Mouse (Mus musculus) cerebellum, postnatal 4 days (tissue): ENCODE results near the gene Klhl7.

Source experiments
- DNase-seq, 2 experiments: peaks; one replicate each; pipeline ENCODE4 v3.0.0; 2022; ENCODE audit warnings: low spot score in 2 of 2, mixed read lengths in 1 of 2

Gene Klhl7

GRCm38 (mm10) chr5:24100106-24100809, at the start of gene Klhl7:
Klhl7 (plus strand) TSS chr5:24100605.
- DNase-seq, result peak; percentile 73 to 89

DNA sequence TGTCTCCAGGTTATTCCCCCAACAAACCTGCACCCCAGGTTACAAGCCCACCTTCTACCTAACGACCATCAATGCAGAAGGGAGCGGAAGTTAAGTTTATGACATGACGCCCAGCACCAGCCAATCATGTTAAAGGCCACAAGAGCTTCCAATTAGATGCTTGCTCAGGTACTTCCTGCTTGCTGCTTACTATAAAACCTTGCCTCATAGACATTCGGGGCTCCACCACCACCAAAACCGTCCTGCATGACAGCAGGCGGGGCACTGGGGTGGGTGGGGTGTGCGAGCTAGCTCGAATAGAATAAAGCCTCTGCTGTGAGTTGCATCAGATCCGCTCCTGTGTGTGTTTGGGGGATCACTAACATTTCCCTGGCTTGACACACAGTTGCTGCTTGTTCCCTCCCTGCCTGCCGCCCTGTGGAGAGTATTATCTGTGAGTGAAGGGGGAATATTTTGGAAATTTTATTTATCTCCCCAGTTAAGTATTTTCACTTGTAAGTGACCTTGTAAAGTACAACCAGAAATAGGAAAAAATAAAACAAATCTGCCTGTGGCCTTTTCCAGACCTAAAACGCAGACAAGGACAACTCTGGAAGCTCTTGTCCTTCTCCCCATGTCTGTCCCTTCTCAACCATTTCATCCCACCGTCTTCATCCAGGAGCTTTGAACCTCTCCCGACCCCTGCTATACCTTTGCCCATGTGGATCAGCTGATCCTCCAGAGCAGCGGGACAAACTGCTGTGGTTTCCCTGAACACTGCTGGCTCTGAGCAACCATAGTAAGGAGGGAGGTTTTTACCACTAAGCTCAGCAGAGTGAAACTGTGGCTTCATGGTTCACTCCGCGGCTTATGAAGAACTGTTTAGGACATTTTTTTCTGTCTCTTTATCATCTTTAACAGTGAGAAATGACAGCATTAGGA, 48.4 kb upstream of the Klhl7 start:
- no peak for DNase-seq

DNA sequence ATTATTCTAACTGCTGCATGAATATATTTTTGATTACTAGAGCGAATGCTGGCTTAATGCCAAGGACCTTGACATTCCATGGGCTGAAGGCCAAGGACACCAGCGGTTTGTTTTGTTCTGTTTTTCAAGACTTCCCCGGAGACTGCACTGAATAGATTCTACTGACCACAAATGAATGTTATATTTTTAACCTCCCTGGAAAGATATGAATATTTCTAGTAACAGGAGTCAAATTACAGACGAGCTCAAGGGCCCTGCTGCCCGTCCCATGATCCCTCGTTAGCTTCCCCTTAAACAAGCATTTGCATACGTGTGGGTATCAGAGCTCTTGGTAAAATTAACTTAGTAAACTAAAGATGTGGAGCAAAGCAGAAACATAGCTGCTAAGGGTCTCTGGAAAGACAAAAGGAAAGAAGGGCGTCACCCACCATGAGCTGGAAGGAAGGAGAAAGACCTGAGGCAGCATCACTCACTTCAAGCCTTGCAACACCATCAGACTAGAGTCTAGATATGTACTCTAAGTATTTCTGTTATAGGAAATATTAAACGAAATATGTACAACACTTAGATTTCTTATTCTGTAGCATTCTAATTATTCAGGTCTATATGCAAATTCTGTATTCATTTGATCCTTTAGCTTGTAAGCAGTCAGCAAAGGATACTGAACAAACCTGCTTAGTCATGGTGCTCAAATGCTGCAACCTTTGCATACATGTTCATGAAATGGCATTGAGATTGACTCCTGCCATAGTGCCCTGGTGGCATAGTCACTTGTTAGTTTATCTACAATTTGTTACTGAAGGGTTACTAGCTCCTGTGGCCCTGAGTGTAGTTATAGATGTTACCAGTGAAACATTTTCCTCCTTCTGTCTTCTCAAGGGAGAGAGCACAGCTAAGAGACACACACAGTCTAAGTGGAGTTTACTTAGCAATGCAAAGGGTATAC, 46.9 kb upstream of the Klhl7 start:
- no peak for DNase-seq

GRCm38 (mm10) chr5:24054382-24054781, 46.0 kb upstream of the Klhl7 start:
- DNase-seq, result no peak

DNA sequence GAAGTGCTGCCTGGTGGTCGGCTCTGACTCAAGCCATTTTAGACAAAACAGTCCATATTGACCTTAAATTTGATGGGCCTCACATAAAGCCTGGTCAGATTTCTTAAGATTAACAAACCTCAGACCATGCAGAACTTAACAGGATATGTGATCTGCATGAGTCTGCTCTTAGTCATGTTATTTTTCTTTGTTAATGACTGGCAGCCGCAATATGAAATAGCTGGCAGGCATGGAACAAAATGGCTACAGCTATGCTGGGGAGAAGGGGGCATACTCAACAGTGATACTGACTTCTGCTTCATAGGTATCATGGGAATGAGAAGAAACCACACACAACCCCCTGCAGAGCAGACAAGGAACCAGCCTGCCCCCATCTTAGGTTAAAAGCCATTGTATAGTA, 43.5 kb upstream of the Klhl7 start:
- no peak for DNase-seq

- DNase-seq, result no peak
These were observed 42.8 kb upstream of the Klhl7 start for GRCm38 (mm10) chr5:24057592-24057991.

DNA sequence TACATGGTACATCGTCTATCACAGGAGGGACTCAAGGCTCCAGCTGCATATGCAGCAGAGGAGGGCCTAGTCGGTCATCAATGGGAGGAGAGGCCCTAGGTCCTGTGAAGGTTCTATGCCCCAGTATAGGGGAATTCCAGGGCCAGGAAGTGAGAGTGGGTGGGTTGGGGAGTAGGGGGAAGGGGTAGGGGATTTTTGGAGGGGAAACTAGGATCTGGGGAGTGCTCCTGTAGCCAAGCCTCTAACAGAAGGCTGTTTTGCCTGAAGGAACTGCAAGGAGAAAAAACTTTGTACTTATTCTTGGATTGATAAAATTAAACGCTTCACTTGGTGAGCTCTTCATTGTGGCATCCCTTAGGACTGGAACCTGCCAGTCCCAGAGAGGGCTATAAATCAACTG, 39.5 kb upstream of the Klhl7 start:
- no peak for DNase-seq

- DNase-seq, result no peak
These were observed 37.4 kb upstream of the Klhl7 start for GRCm38 (mm10) chr5:24063034-24063433.

- no peak for DNase-seq
These were observed 36.9 kb upstream of the Klhl7 start for GRCm38 (mm10) chr5:24063545-24063944.

DNA sequence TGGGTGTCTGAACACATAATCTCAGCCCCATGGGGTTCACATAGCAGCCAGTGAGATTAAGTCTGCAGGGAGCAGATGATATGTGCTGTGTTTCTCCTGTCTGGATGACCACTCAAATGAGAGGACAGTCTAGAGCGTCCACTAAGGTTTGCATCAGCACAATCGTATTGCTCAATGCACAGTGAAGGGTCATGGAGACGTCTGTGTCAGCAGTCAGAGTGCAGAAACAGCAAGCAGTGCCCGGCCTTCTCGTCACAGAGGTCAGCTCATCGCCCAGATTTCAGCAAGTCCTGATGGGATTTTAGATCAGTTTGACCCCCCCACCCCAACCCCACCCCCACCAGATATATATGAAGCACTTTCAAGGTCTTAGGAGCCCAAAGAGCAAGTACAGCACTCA, 31.4 kb upstream of the Klhl7 start:
- no peak for DNase-seq

- DNase-seq, result no peak
These were observed 28.4 kb upstream of the Klhl7 start for GRCm38 (mm10) chr5:24072031-24072430.

DNA sequence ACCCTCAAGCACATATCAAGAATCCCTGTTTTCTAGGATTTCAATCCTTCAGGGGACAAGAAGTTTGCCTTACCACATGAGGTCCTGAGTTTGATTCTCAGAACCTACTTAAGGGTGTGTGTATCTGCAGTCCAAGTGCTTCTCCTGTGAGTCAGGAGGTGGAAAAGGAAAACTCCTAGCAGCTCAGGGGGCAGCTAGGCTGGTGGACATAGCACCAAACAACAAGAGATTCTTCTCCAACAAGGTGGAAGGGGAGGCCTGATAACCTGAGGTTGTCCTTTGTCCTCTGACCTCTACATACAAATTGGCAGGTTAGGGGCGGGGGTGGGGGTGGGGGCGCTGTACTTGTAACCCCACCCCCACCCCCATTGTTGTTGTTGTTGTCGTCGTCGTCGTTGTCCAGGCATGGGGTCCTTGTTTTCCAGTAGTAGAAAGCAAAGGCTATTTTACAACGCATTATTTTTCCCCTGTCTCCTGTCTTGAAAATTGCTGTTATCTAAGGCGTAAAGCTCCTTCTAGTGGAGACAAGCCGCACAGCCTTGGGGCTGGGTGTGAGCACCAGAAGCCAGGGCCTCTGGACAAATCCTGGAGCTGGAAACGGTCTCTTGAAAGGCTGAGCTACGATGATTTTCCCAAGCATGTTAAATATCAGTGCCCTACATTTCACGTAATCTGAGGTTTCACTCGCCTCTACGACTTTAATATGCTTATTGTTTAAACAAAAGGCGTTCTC, 23.3 kb upstream of the Klhl7 start:
- peak; percentile 43 to 64 for DNase-seq

DNA sequence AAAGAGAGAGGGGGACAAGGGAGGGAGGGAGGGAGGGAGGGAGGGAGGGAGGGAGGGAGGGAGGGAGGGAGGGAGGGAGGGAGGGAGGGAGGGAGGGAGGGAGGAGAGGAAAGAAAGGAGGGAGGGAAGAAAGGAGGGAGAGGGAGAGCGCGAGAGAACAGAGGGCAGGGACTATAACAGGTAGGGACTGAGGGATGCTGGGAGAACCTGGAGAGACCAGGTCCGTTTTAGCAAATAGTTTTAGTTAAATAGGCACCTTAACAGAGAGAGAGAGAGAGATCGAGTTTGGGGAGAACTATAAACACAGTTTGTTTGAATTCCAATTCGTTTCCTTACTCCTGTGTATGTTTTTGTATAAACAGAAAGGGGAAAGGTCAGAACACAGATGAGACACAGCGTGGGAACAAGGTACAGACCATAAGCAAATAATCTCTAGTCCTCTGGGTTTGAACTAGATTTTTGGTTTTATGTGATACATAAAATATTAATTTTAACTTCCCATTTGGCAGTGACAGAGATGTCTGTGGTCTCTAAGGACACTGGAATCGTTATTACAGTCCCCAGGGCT, 22.6 kb upstream of the Klhl7 start:
- DNase-seq, result no peak

GRCm38 (mm10) chr5:24078420-24079179, 21.8 kb upstream of the Klhl7 start:
- DNase-seq, result no peak

GRCm38 (mm10) chr5:24080826-24081225, 19.6 kb upstream of the Klhl7 start:
- no peak for DNase-seq

DNA sequence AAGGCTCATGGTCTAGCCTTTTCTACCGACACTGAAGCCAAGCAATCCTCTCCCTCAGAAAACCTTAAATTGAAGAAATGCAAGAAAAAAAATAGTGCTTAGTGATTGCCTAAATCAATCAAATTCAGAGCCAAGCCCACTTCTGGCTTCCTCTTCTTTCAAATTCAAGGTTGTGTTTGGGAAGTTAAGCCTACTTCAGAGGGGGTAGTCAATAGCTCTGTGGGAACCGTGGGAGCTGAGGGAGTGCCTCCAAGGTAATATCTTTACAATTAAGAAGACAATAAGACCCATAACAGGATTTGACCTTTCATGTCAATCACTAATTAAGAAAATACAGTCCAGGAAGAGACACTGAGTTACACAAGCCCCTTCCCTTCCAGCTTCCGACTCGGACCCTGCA, 15.6 kb upstream of the Klhl7 start:
- DNase-seq, result no peak

DNA sequence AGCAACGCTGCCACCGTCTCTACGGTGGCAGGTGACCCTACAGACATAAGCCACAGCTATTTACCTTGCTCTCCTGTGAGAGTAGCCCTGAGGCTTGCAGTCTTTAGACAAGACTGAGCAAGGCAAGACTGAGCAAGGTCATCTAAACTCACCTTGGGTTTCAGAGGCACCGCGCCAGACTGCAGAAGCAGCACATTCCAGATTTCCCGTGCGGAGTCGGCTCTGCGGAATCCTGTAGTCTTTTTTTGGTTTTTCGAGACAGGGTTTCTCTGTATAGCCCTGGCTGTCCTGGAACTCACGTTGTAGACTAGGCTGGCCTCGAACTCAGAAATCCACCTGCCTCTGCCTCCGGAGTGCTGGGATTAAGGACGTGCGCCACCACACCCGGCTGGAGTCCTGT, 14.2 kb upstream of the Klhl7 start:
- DNase-seq, result no peak

- DNase-seq, result no peak
These were observed 13.5 kb upstream of the Klhl7 start for GRCm38 (mm10) chr5:24086865-24087264.

GRCm38 (mm10) chr5:24088451-24088850, 12.0 kb upstream of the Klhl7 start:
- DNase-seq, result no peak

GRCm38 (mm10) chr5:24092496-24092895, 7.9 kb upstream of the Klhl7 start:
- DNase-seq, result no peak
